Mouse (Mus musculus): ENCODE measurements at regions not wholly inside any gene's neighbourhood (a gene's known extent, or its start where the extent isn't known, plus 50 kb on each side); places are given as distances from the start of the nearest gene placed in this dataset.

- no peaks in the 10 kb centered on the region for H3K36me3 ChIP-seq (ENCODE audit: insufficient read depth, low read length)
- no peak for ATAC-seq (ENCODE audit: low FRiP score)
- H3K9me3 ChIP-seq (ENCODE audit: low read length) = no peaks in the 10 kb centered on the region
- no peak overlapping the region for H3K27ac ChIP-seq (ENCODE audit: low read depth, low read length)
- 79% methylated on average over 2 of the region's 2 CpGs for WGBS
- H3K4me2 ChIP-seq (ENCODE audit: low read depth, low read length, poor library complexity, severe bottlenecking) = no peak overlapping the region
- DNase-seq (ENCODE audit: low spot score) = no peak
- H3K4me3 ChIP-seq (ENCODE audit: low read depth, low read length) = no peak overlapping the region
- TF ChIP-seq CTCF (IDR thresholded peaks at IDR 0.05) = no peak
- H3K27me3 ChIP-seq (ENCODE audit: insufficient read depth, low read length) = no peaks in the 10 kb centered on the region
- no peak overlapping the region for H3K9ac ChIP-seq (replicated peaks; ENCODE audit: low read length, poor library complexity, severe bottlenecking)
- H3K4me1 ChIP-seq (ENCODE audit: insufficient read depth, low read length) = no peaks in the 10 kb centered on the region
Measured at GRCm38 (mm10) chr13:96256001-96256400, 123.6 kb upstream of the Sv2c start.

DNA sequence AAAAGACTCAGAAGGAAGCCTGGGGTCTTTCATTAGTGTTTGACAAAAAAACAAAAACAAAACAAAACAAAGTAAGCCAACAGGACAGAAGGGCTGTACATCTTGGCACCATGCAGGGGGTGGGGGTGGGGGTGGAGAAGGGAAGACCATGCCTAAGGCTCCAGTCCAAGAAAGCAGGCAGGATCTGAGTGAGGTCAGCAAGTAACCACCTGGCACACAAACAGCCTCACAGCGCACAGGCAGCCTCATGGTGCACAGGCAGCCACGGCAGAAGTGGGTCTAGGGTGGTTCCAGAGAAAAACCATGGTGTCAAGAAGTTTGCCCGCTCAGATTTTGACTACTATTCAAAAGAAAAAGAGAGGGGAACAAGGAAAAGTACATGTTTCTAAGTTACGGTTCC is 122.0 kb upstream of the Sv2c start:
- ATAC-seq (ENCODE audit: low FRiP score) = no peak
- H3K9me3 ChIP-seq (ENCODE audit: low read length) = no peaks in the 10 kb centered on the region
- TF ChIP-seq CTCF (IDR thresholded peaks at IDR 0.05) = no peak
- H3K27me3 ChIP-seq (ENCODE audit: insufficient read depth, low read length) = no peaks in the 10 kb centered on the region
- no peaks in the 10 kb centered on the region for H3K4me1 ChIP-seq (ENCODE audit: insufficient read depth, low read length)
- no peak overlapping the region for H3K9ac ChIP-seq (replicated peaks; ENCODE audit: low read length, poor library complexity, severe bottlenecking)
- no peaks in the 10 kb centered on the region for H3K36me3 ChIP-seq (ENCODE audit: insufficient read depth, low read length)
- 81% methylated on average over 4 of the region's 4 CpGs for WGBS
- no peak overlapping the region for H3K4me3 ChIP-seq (ENCODE audit: low read depth, low read length)
- no peak for DNase-seq (ENCODE audit: low spot score)
- H3K27ac ChIP-seq (ENCODE audit: low read depth, low read length) = no peak overlapping the region
- no peak overlapping the region for H3K4me2 ChIP-seq (ENCODE audit: low read depth, low read length, poor library complexity, severe bottlenecking)

GRCm38 (mm10) chr13:96220763-96221162 is 88.4 kb upstream of the Sv2c start:
- no peak overlapping the region for H3K27ac ChIP-seq (ENCODE audit: low read depth, low read length)
- ATAC-seq (ENCODE audit: low FRiP score) = no peak
- 75% methylated on average over 1 of the region's 1 CpGs for WGBS

DNA sequence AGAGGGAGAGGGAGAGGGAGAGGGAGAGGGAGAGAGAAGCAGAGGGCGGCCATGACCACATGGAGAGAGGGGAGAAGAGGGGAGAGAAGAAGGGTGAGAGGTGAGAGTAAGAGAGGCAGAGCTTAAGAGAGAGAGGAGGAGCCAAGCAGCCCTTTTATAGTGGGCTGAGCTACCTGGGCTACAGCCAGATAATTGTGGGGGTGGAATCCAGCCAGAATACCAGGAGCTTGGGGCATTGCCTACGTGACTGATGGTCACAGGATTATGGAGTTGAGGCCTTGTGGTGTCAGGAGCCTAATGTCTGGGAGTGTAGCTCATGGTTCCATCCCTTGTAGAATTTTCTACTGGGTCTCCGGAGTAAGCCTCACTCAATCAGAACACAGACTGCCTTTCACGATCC is 83.1 kb upstream of the Sv2c start:
- WGBS = 86% methylated on average over 4 of the region's 4 CpGs
- DNase-seq (ENCODE audit: low spot score) = no peak

More at GRCm38 (mm10) chr13:96220763-96221162, 88.4 kb upstream of the Sv2c start:
- no peaks in the 10 kb centered on the region for H3K4me1 ChIP-seq (ENCODE audit: insufficient read depth, low read length)
- no peaks in the 10 kb centered on the region for H3K27me3 ChIP-seq (ENCODE audit: insufficient read depth, low read length)
- H3K4me2 ChIP-seq (ENCODE audit: low read depth, low read length, poor library complexity, severe bottlenecking) = no peak overlapping the region
- no peak for DNase-seq (ENCODE audit: low spot score)
- no peaks in the 10 kb centered on the region for H3K36me3 ChIP-seq (ENCODE audit: insufficient read depth, low read length)
- H3K9me3 ChIP-seq (ENCODE audit: low read length) = no peaks in the 10 kb centered on the region
- no peak overlapping the region for H3K4me3 ChIP-seq (ENCODE audit: low read depth, low read length)
- no peak overlapping the region for H3K9ac ChIP-seq (replicated peaks; ENCODE audit: low read length, poor library complexity, severe bottlenecking)
- no peak for TF ChIP-seq CTCF (IDR thresholded peaks at IDR 0.05)

DNA sequence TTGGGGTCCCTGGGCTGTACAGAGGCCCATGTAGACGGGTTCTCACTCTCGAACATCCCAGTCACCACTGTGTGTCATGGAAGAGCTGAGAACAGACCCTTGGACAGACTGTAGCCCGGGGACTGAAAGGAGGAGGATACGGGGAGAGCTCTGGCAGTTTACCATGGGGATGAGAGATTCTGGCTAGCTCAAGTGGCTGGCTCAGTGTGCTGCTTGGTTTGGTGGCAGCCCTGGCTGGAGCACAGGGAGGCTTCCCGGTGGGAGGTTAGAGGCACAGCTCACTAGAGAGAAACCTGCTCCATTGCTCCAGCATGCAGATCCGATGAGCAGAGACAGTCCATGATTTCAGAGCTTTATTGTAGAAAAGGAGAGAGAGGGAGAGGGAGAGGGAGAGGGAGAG is 82.7 kb upstream of the Sv2c start:
- WGBS = 78% methylated on average over 5 of the region's 6 CpGs
- H3K4me1 ChIP-seq (ENCODE audit: insufficient read depth, low read length) = no peaks in the 10 kb centered on the region
- no peak overlapping the region for H3K27ac ChIP-seq (ENCODE audit: low read depth, low read length)
- TF ChIP-seq CTCF (IDR thresholded peaks at IDR 0.05) = no peak
- no peaks in the 10 kb centered on the region for H3K9me3 ChIP-seq (ENCODE audit: low read length)
- no peak overlapping the region for H3K4me2 ChIP-seq (ENCODE audit: low read depth, low read length, poor library complexity, severe bottlenecking)
- no peaks in the 10 kb centered on the region for H3K27me3 ChIP-seq (ENCODE audit: insufficient read depth, low read length)
- H3K36me3 ChIP-seq (ENCODE audit: insufficient read depth, low read length) = no peaks in the 10 kb centered on the region
- DNase-seq (ENCODE audit: low spot score) = no peak
- ATAC-seq (ENCODE audit: low FRiP score) = no peak
- H3K9ac ChIP-seq (replicated peaks; ENCODE audit: low read length, poor library complexity, severe bottlenecking) = no peak overlapping the region
- no peak overlapping the region for H3K4me3 ChIP-seq (ENCODE audit: low read depth, low read length)

More for the DNA sequence above, 83.1 kb upstream of the Sv2c start:
- TF ChIP-seq CTCF (IDR thresholded peaks at IDR 0.05) = no peak
- no peak overlapping the region for H3K4me3 ChIP-seq (ENCODE audit: low read depth, low read length)
- no peak overlapping the region for H3K27ac ChIP-seq (ENCODE audit: low read depth, low read length)
- no peak overlapping the region for H3K9ac ChIP-seq (replicated peaks; ENCODE audit: low read length, poor library complexity, severe bottlenecking)
- no peak for ATAC-seq (ENCODE audit: low FRiP score)
- no peak overlapping the region for H3K4me2 ChIP-seq (ENCODE audit: low read depth, low read length, poor library complexity, severe bottlenecking)
- H3K36me3 ChIP-seq (ENCODE audit: insufficient read depth, low read length) = no peaks in the 10 kb centered on the region
- H3K9me3 ChIP-seq (ENCODE audit: low read length) = no peaks in the 10 kb centered on the region
- H3K4me1 ChIP-seq (ENCODE audit: insufficient read depth, low read length) = no peaks in the 10 kb centered on the region
- H3K27me3 ChIP-seq (ENCODE audit: insufficient read depth, low read length) = no peaks in the 10 kb centered on the region

DNA sequence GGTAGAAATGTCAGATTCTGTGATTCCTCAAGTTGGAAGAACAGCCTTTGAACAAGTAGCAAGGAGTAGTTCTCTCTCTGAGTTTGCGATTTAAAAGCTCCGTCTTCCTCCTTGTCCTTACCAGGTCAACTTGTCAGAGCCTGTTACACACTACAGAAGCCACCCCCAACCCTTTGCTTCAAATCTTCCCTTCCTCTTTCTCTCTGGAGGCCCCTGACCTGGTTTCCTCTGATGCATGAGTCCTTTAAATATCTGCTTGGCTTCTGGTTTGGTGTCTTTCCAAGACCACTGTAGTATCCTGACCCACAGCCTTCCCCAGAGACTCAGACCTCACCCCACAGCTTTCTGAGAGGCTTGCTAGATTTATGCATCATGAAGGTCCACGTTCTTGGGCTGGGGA is 73.7 kb upstream of the Sv2c start:
- no peaks in the 10 kb centered on the region for H3K27me3 ChIP-seq (ENCODE audit: insufficient read depth, low read length)

More for the DNA sequence above, 73.7 kb upstream of the Sv2c start:
- Histone ChIP-seq H3K36me3 (ENCODE audit: insufficient read depth, low read length) (no peaks in the 10 kb centered on the region), H3K4me2 (ENCODE audit: low read depth, low read length, poor library complexity, severe bottlenecking) (no peak overlapping the region), H3K9ac (replicated peaks; ENCODE audit: low read length, poor library complexity, severe bottlenecking) (no peak overlapping the region), H3K27ac (ENCODE audit: low read depth, low read length) (no peak overlapping the region), H3K9me3 (ENCODE audit: low read length) (no peaks in the 10 kb centered on the region), H3K4me1 (ENCODE audit: insufficient read depth, low read length) (no peaks in the 10 kb centered on the region), H3K4me3 (ENCODE audit: low read depth, low read length) (no peak overlapping the region)
- DNase-seq (ENCODE audit: low spot score) (no peak), ATAC-seq (ENCODE audit: low FRiP score) (no peak)
- TF ChIP-seq CTCF (IDR thresholded peaks at IDR 0.05) = no peak
- 83% methylated on average over 3 of the region's 3 CpGs for WGBS
